7 mouse cellular contexts compared by ENCODE assay signal in genomic region chr10:38907835-38908234, GRCm38 (mm10). TPM values are rescaled to one million over a fixed set of nuclear protein-coding genes. Genes with fewer than 3 reads are reported as not detected.
DNase-seq lines count a peak whose midpoint lies in the region; ATAC-seq and TF ChIP-seq lines count a peak whose summit lies in the region.

No protein-coding gene starts in this region.

- TF ChIP-seq CTCF in midbrain, postnatal 0 days (IDR thresholded peaks at IDR 0.05), result no peak
- no peak for TF ChIP-seq CTCF in intestine, postnatal 0 days (IDR thresholded peaks at IDR 0.05; ENCODE audit: low read depth)
- no peak for TF ChIP-seq CTCF in stomach, postnatal 0 days (IDR thresholded peaks at IDR 0.05; ENCODE audit: low read depth)

- no peak for ATAC-seq in hindbrain, embryonic 13.5 days (ENCODE audit: low FRiP score)
- no peak for ATAC-seq in hindbrain, embryonic 12.5 days (ENCODE audit: low FRiP score)
- no peak for ATAC-seq in midbrain, postnatal 0 days (ENCODE audit: low FRiP score)
- ATAC-seq in midbrain, embryonic 13.5 days, result no peak
- ATAC-seq in intestine, postnatal 0 days, result no peak
- ATAC-seq in stomach, postnatal 0 days (ENCODE audit: low FRiP score, low TSS enrichment), result no peak

- 83% methylated on average over 2 of the region's 2 CpGs for WGBS in hindbrain, embryonic 13.5 days
- WGBS in hindbrain, embryonic 12.5 days, result 67% methylated on average over 2 of the region's 2 CpGs
- 80% methylated on average over 2 of the region's 2 CpGs for WGBS in midbrain, postnatal 0 days
- 78% methylated on average over 2 of the region's 2 CpGs for WGBS in midbrain, embryonic 13.5 days
- 68% methylated on average over 2 of the region's 2 CpGs for WGBS in intestine, postnatal 0 days
- 58% methylated on average over 2 of the region's 2 CpGs for WGBS in stomach, postnatal 0 days

- TF ChIP-seq EP300 in stomach, postnatal 0 days (optimal IDR thresholded peaks at IDR 0.05), result no peak

- H3K27ac ChIP-seq in hindbrain, embryonic 13.5 days, result peak overlapping the region; percentile 23; the same call in 1 of the 2 replicates
- H3K27ac ChIP-seq in hindbrain, embryonic 12.5 days, result no peak overlapping the region
- peak overlapping the region; percentile 47; the same call in 1 of the 2 replicates for H3K27ac ChIP-seq in midbrain, postnatal 0 days (ENCODE audit: low read depth, low read length)
- no peak overlapping the region for H3K27ac ChIP-seq in midbrain, embryonic 13.5 days
- peak overlapping the region; percentile 22; the same call in 1 of the 2 replicates for H3K27ac ChIP-seq in intestine, postnatal 0 days (ENCODE audit: low read depth, low read length)
- peak overlapping the region; percentile 84 for H3K27ac ChIP-seq in stomach, postnatal 0 days (replicated peaks)

- H3K4me2 ChIP-seq in hindbrain, embryonic 13.5 days, result no peak overlapping the region
- H3K4me2 ChIP-seq in hindbrain, embryonic 12.5 days (replicated peaks), result no peak overlapping the region
- no peak overlapping the region for H3K4me2 ChIP-seq in midbrain, postnatal 0 days (ENCODE audit: low read depth, low read length, poor library complexity, severe bottlenecking)
- H3K4me2 ChIP-seq in midbrain, embryonic 13.5 days (replicated peaks), result no peak overlapping the region
- H3K4me2 ChIP-seq in intestine, postnatal 0 days (replicated peaks; ENCODE audit: low read depth), result no peak overlapping the region
- H3K4me2 ChIP-seq in stomach, postnatal 0 days (replicated peaks; ENCODE audit: low read depth), result no peak overlapping the region

- H3K9ac ChIP-seq in hindbrain, embryonic 13.5 days, result no peak overlapping the region
- H3K9ac ChIP-seq in hindbrain, embryonic 12.5 days, result no peak overlapping the region
- no peak overlapping the region for H3K9ac ChIP-seq in midbrain, postnatal 0 days (replicated peaks; ENCODE audit: low read length, poor library complexity, severe bottlenecking)
- no peak overlapping the region for H3K9ac ChIP-seq in midbrain, embryonic 13.5 days (replicated peaks)
- no peak overlapping the region for H3K9ac ChIP-seq in intestine, postnatal 0 days (ENCODE audit: low read depth, low read length)
- no peak overlapping the region for H3K9ac ChIP-seq in stomach, postnatal 0 days (ENCODE audit: low read length)

- H3K9me3 ChIP-seq in hindbrain, embryonic 13.5 days, result no peaks in the 10 kb centered on the region
- H3K9me3 ChIP-seq in hindbrain, embryonic 12.5 days (replicated peaks), result no peaks in the 10 kb centered on the region
- no peaks in the 10 kb centered on the region for H3K9me3 ChIP-seq in midbrain, postnatal 0 days (ENCODE audit: low read length)
- H3K9me3 ChIP-seq in midbrain, embryonic 13.5 days, result no peaks in the 10 kb centered on the region
- no peaks in the 10 kb centered on the region for H3K9me3 ChIP-seq in intestine, postnatal 0 days (ENCODE audit: control insufficient read depth)
- H3K9me3 ChIP-seq in stomach, postnatal 0 days (ENCODE audit: control insufficient read depth, low read length), result no peaks in the 10 kb centered on the region

- DNase-seq in midbrain, postnatal 0 days (ENCODE audit: low spot score), result no peak
- no peak for DNase-seq in stomach, postnatal 0 days (ENCODE audit: low spot score)
- no peak for DNase-seq in adrenal gland, postnatal 10 days

- no peaks in the 10 kb centered on the region for H3K36me3 ChIP-seq in hindbrain, embryonic 13.5 days
- no peaks in the 10 kb centered on the region for H3K36me3 ChIP-seq in hindbrain, embryonic 12.5 days
- H3K36me3 ChIP-seq in midbrain, postnatal 0 days (ENCODE audit: insufficient read depth, low read length), result no peaks in the 10 kb centered on the region
- no peaks in the 10 kb centered on the region for H3K36me3 ChIP-seq in midbrain, embryonic 13.5 days
- no peaks in the 10 kb centered on the region for H3K36me3 ChIP-seq in intestine, postnatal 0 days (ENCODE audit: control insufficient read depth, insufficient read depth)
- no peaks in the 10 kb centered on the region for H3K36me3 ChIP-seq in stomach, postnatal 0 days (ENCODE audit: control insufficient read depth, insufficient read depth, low read length)

- no peaks in the 10 kb centered on the region for H3K27me3 ChIP-seq in hindbrain, embryonic 13.5 days
- no peaks in the 10 kb centered on the region for H3K27me3 ChIP-seq in hindbrain, embryonic 12.5 days
- H3K27me3 ChIP-seq in midbrain, postnatal 0 days (ENCODE audit: insufficient read depth, low read length), result no peaks in the 10 kb centered on the region
- H3K27me3 ChIP-seq in midbrain, embryonic 13.5 days, result no peaks in the 10 kb centered on the region
- H3K27me3 ChIP-seq in intestine, postnatal 0 days (replicated peaks; ENCODE audit: control insufficient read depth, insufficient read depth, low read length), result no peaks in the 10 kb centered on the region
- H3K27me3 ChIP-seq in stomach, postnatal 0 days (ENCODE audit: control insufficient read depth, insufficient read depth, low read length), result no peaks in the 10 kb centered on the region

- H3K4me1 ChIP-seq in hindbrain, embryonic 13.5 days (replicated peaks), result 0 out of 2 replicates have a peak, but pooled peaks cover 3% of the 10 kb centered on the region
- H3K4me1 ChIP-seq in hindbrain, embryonic 12.5 days, result no peaks in the 10 kb centered on the region
- H3K4me1 ChIP-seq in midbrain, postnatal 0 days (ENCODE audit: insufficient read depth, low read length), result no peaks in the 10 kb centered on the region
- H3K4me1 ChIP-seq in midbrain, embryonic 13.5 days (replicated peaks), result no peaks in the 10 kb centered on the region
- H3K4me1 ChIP-seq in intestine, postnatal 0 days (replicated peaks; ENCODE audit: control insufficient read depth, insufficient read depth, low read length), result 0 out of 2 replicates have a peak, but pooled peaks cover 7% of the 10 kb centered on the region
- no peaks in the 10 kb centered on the region for H3K4me1 ChIP-seq in stomach, postnatal 0 days (replicated peaks; ENCODE audit: control insufficient read depth, insufficient read depth)

- H3K4me3 ChIP-seq in hindbrain, embryonic 13.5 days, result no peak overlapping the region
- no peak overlapping the region for H3K4me3 ChIP-seq in hindbrain, embryonic 12.5 days
- no peak overlapping the region for H3K4me3 ChIP-seq in midbrain, postnatal 0 days (ENCODE audit: low read depth, low read length)
- no peak overlapping the region for H3K4me3 ChIP-seq in midbrain, embryonic 13.5 days (replicated peaks)
- H3K4me3 ChIP-seq in intestine, postnatal 0 days (ENCODE audit: low read depth, low read length), result no peak overlapping the region
- no peak overlapping the region for H3K4me3 ChIP-seq in stomach, postnatal 0 days (ENCODE audit: low read depth, low read length)

RNA-seq across cellular contexts. Expression of gene Lama4, which starts 57.5 kb away (rescaled TPM):
- polyA plus RNA-seq in hindbrain, embryonic 13.5 days (2015; fragmentation: Nextera tagmentation; extraction: Ambion mirVana), result 22.3 and 23.3 TPM in 2 replicates
- polyA plus RNA-seq in hindbrain, embryonic 12.5 days (2016; fragmentation: Nextera tagmentation; extraction: Ambion mirVana), result 29.7 and 35.5 TPM in 2 replicates
- 20.2 and 27.8 TPM in 2 replicates for total RNA-seq in midbrain, postnatal 0 days (2014; rRNA removed)
- polyA plus RNA-seq in midbrain, postnatal 0 days (2015; fragmentation: Nextera tagmentation; extraction: Ambion mirVana), result 9.8 and 12.6 TPM in 2 replicates
- 15.0 and 15.7 TPM in 2 replicates for polyA plus RNA-seq in midbrain, embryonic 13.5 days (2015; fragmentation: Nextera tagmentation; extraction: Ambion mirVana)
- 27.2 and 28.3 TPM in 2 replicates for polyA plus RNA-seq in intestine, postnatal 0 days (2015; fragmentation: Nextera tagmentation; extraction: Ambion mirVana)
- 27.6 and 28.9 TPM in 2 replicates for polyA plus RNA-seq in stomach, postnatal 0 days (2015; fragmentation: Nextera tagmentation; extraction: Ambion mirVana)
- 100 to 1,000 TPM; 106 to 136 TPM for total RNA-seq in adrenal gland, postnatal 10 days (2021)

Comparison
In these comparisons a context has a peak if more than half of its experiments do, and no peak if none do; other contexts are left out.
1. H3K27ac ChIP-seq: peak in hindbrain, embryonic 13.5 days (single experiment), midbrain, postnatal 0 days (single experiment), intestine, postnatal 0 days (single experiment) and stomach, postnatal 0 days (single experiment); none in hindbrain, embryonic 12.5 days (single experiment) and midbrain, embryonic 13.5 days (single experiment).